Mouse (Mus musculus) left cerebral cortex, adult 9 months (tissue): ENCODE results near the gene Abhd5.

Experiments
- DNase-seq, 2 experiments: peaks; one replicate each; pipeline ENCODE4 v3.0.0; 2022; ENCODE audit warnings: low spot score in 2 of 2

Abhd5 gene

DNA sequence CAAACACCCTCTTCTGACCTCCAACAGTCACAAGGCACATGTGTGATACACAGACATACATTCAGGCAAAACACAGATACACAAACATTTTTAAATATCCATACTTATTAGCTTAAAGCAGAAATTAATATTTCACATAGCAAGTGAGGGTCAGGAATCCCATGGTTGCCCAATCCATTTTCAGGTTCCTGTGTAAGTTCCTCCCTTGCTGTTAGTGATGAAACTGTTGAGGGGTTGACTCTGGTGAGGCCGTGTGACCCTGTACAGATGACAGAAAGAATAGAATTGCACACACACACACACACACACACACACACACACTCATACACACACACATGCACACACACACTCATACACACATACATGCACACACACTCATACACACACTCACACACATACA is 63.2 kb downstream of the Abhd5 start:
- no peak for DNase-seq

DNA sequence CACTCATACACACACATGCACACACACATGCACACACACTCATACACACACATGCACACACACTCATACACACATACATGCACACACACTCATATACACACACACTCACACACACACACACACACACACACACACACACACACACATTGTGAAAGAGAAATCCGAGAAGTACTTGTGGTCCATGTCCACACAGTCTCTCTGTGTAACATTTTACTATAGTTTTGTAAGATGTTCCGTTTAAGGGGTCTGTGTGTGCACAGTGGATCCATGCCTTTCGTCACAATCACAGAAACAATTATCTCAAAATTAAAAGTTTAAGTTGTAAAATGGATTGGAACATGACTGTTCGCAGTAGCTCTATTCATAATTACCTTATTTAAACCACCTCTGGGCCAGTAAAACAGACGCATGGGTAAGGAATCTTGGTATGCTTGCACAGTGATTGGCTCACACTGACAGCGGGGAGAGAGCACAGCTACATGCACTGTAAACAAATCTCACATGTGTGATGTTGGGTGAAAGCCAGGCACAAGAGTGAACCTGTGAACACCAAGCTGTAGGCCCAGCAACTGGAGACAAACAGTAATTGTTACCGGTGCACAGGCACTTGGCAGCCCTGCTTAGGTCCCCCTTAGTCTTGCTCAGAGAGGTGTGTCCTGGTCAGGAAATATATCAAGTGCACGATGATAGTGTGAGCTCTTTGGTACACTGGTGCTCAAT is 63.8 kb downstream of the Abhd5 start:
- DNase-seq: no peak

DNA sequence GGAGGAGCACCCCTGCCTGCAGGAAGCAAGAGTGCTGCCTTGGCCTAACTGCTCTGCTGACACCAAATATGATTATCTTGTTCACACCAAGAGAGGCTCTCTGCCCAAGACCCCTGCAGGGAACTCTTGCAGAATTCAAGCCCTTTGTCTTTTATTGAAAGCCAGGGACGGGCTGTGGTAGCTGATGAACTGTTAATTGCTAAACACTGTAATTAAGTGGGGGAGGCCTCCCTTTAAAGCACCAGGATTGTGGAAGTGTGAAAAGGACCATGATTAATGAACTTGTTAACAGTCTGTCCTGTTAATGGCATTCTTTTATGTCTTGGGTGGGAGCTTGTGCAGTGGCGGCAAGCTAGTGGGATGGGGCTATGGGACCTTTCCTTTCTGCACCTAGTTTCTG is 65.2 kb downstream of the Abhd5 start:
- no peak for DNase-seq

GRCm38 (mm10) chr9:122420195-122420756 is 68.9 kb downstream of the Abhd5 start:
- no peak for DNase-seq

DNA sequence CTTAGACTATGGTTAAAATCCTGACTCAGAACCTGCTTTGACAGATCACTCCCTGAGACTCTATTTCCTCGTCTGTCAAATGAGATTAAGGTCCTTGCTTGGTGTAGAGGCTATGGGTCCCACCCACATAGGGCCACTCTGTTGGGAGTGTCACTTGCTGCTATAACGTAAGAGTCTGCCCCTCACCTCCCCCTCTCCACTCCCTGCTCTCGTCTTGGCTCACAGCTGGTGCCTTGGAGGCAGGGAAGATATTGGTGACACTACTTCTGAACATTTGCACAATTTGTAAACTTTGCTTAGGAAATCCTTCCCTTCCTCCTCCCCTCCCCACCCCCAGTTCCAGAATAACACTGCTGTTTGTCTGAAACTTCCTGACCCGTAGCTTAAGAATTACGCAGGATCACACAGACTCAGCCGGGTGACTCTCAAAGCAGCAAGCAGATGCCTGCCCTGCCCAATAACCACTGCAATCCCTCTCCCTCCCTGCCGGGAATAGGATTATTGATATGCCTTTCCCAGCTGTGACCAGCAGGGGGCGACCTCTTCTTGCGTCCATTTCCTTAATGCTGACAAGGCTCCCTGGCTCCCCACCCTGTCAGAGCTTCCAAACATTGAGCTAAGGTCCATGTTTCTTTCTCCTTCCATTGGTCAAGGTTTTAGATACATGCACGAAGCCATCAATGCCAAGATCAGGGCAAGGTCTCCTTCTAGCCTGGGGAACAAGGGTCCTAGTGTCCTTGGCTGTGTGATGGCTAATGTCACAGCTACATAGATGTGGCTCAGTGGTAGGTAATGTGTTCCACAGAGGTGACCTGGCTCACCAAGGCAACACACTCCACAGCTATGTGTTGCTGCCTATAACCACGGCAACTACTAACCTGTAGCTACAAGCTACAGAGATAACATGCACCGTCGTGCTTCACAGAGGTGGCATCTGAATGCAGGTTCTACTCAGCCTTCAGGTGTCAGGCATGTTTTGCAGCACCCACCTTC is 69.7 kb downstream of the Abhd5 start:
- peak in 1 of 2 experiments; percentile 92 for DNase-seq

DNA sequence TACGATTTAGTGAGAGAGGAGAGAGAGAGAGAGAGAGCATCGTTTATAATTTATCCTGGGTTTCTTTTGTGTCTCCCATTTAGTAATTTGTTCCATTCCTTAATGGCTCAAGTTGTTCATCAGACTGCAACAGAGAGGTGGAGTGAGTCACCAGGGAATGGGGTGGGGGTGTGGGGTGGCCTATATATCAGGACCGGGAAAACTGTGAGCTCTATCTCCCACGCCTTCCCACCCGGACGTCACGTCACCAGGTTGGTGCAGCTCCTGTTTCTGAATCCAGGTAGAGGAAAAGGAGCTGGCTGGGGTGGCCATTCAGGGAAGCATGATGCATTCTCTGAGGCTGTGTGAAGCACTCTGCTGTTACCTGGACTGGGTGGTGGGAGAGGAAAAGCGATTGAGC is 70.5 kb downstream of the Abhd5 start:
- peak in 1 of 2 experiments; percentile 51 for DNase-seq

GRCm38 (mm10) chr9:122422706-122423105 is 71.3 kb downstream of the Abhd5 start:
- DNase-seq: peak in 1 of 2 experiments; percentile 68

DNA sequence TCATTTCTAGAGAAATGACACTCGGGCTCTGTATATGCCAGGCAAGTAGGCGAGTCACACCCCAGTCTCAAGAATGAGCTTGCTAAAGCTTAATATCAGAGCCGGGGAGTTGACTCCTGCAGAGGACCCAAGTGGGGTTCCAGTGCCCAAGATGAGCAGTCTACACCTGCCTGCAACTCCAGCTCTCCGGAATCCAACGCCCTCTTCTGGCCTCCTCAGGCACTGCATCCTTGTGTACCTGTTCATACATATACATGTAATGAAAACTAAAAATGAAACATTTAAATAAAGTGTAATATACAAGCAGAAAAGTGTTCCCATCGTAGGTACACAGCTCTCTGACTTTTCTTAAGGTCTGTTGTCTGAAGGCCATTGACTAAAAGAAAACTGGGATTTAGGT is 71.7 kb downstream of the Abhd5 start:
- no peak for DNase-seq

GRCm38 (mm10) chr9:122424941-122425608 is 73.7 kb downstream of the Abhd5 start:
- no peak for DNase-seq

DNA sequence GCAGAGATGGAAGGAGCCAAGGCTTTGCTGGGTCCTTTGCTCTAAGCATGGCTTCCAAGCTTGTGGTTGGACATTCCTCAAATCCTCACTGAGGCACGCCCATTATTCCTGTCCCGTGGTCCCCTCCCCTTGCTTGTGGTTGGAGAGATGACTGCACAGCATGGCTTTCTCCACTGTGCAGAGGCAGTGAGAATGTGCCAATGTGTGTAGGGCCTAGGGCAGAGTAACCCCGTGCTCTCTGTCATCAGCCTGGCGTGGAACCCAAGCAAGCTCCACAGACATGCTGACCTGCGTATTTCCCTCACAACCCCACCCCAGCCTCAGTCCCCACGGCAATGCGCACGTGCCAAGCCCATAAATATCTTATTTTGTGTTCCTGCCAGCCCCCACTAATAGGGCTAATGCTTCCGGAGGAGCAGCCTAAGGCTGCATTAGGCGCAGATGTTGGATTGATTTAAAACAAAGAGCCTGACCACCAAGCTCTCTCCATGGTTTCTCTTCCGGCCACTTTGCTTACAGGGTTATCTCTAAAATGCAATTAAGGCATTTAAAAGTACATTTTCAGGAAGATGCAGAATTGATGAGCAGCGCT is 77.7 kb downstream of the Abhd5 start:
- no peak for DNase-seq

DNA sequence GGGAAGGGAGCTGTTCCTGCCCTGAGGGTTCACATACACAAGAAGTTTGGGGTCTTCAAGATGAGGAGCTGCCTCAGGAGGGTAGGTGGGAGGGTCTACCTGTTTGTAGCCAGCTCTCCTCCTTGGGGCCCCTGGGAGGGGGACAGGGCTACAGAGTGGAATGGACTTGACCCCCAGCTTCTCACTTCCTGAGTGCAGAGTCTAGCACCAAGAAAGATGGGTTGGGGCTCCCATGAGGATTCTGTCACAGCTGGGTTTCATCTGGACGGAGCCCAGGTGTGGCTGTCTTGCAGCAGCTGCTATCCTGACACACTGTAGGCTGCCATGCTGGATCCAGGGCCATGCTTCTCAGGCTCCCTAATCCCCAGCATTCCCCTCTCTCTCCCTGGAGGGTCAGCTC is 78.3 kb downstream of the Abhd5 start:
- no peak for DNase-seq
